8 mouse cellular contexts compared by ENCODE assay signal in the genomic region with DNA sequence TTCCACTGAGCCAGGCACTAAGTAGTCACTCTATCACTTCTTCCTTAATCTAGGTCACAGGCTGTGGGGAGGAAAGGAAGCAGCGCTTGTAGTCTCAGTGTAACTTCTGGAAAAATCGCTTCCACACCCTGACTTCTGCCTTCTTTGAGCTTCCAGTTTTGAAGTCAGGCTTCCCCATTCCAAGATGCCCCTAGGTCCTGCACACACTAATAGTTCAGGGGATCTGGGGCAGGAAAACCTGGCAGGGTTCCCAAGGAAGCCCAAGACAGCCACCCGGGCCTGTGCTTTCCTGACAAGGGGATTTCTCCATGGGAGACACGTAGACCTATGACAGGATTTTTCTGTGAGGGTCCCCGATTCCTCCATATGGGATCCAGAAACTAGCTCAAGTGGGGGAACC. TPM values are rescaled to one million over a fixed set of nuclear protein-coding genes. Genes with fewer than 3 reads are reported as not detected.
A peak's percentile ranks its signal among the peaks of the same experiment; 100 is the strongest.
DNase-seq lines count a peak whose midpoint lies in the region; ATAC-seq and TF ChIP-seq lines count a peak whose summit lies in the region.

No protein-coding gene starts in this region.

- ATAC-seq in heart, embryonic 12.5 days (ENCODE audit: insufficient number of reproducible peaks, low FRiP score), result no peak
- no peak for ATAC-seq in midbrain, embryonic 12.5 days (ENCODE audit: low FRiP score, low read depth)
- no peak for ATAC-seq in monocyte, adult 5-6 weeks (replicated peaks; ENCODE audit: insufficient number of reproducible peaks, low FRiP score, low TSS enrichment, poor library complexity, severe bottlenecking)

- H3K4me2 ChIP-seq in heart, embryonic 12.5 days, result peak overlapping the region; percentile 97
- H3K4me2 ChIP-seq in midbrain, embryonic 12.5 days (replicated peaks), result peak overlapping the region; percentile 99

- WGBS in bone marrow, adult 2 months, result 3% methylated on average over 5 of the region's 5 CpGs
- WGBS in heart, embryonic 12.5 days, result 12% methylated on average over 5 of the region's 5 CpGs
- WGBS in midbrain, embryonic 12.5 days, result 33% methylated on average over 5 of the region's 5 CpGs

- no peak for DNase-seq in gastrocnemius, adult 2 months
- no peak for DNase-seq in gastrocnemius, adult 8-10 months (ENCODE audit: low spot score in 2 of 2)
- peak; percentile 50 for DNase-seq in kidney, postnatal 14 days
- no peak for DNase-seq in frontal cortex, postnatal 10 days (ENCODE audit: low spot score in 2 of 2)

- peaks cover 16% of the 10 kb centered on the region; the same call in 1 of the 2 replicates for H3K36me3 ChIP-seq in heart, embryonic 12.5 days
- H3K36me3 ChIP-seq in midbrain, embryonic 12.5 days, result peaks cover 6% of the 10 kb centered on the region; the same call in 1 of the 2 replicates

- no peaks in the 10 kb centered on the region for H3K9me3 ChIP-seq in heart, embryonic 12.5 days (replicated peaks)
- H3K9me3 ChIP-seq in midbrain, embryonic 12.5 days, result no peaks in the 10 kb centered on the region

- intact Hi-C loops in gastrocnemius, adult 2 months (cut with DNase I), result no loop called here

- H3K27me3 ChIP-seq in heart, embryonic 12.5 days (replicated peaks), result no peaks in the 10 kb centered on the region
- H3K27me3 ChIP-seq in midbrain, embryonic 12.5 days, result no peaks in the 10 kb centered on the region

- peaks cover 10% of the 10 kb centered on the region; the same call in 1 of the 2 replicates for H3K4me1 ChIP-seq in bone marrow, adult 2 months (ENCODE audit: control insufficient read depth, insufficient read depth, low read length)
- peaks cover 48% of the 10 kb centered on the region for H3K4me1 ChIP-seq in heart, embryonic 12.5 days (replicated peaks)
- H3K4me1 ChIP-seq in midbrain, embryonic 12.5 days, result peaks cover 25% of the 10 kb centered on the region

- peak overlapping the region; percentile 96 for H3K27ac ChIP-seq in gastrocnemius, adult 2 months
- peak overlapping the region; percentile 46 for H3K27ac ChIP-seq in bone marrow, adult 2 months (ENCODE audit: control insufficient read depth, insufficient read depth, low read depth, low read length, poor library complexity)
- H3K27ac ChIP-seq in heart, embryonic 12.5 days (ENCODE audit: poor library complexity, severe bottlenecking), result peak overlapping the region; percentile 72
- H3K27ac ChIP-seq in midbrain, embryonic 12.5 days (replicated peaks), result no peak overlapping the region

- peak overlapping the region; percentile 91 for H3K9ac ChIP-seq in heart, embryonic 12.5 days
- H3K9ac ChIP-seq in midbrain, embryonic 12.5 days (replicated peaks), result peak overlapping the region; percentile 99

- TF ChIP-seq CTCF in gastrocnemius, adult 2 months (IDR thresholded peaks at IDR 0.05), result no peak
- no peak for TF ChIP-seq CTCF in bone marrow, adult 2 months (IDR thresholded peaks at IDR 0.05; ENCODE audit: control insufficient read depth, insufficient read depth, low read length)

- peak overlapping the region; percentile 80 for H3K4me3 ChIP-seq in gastrocnemius, adult 2 months
- H3K4me3 ChIP-seq in bone marrow, adult 2 months (replicated peaks; ENCODE audit: control insufficient read depth, low read depth, low read length), result peak overlapping the region; percentile 85
- H3K4me3 ChIP-seq in heart, embryonic 12.5 days, result peak overlapping the region; percentile 94
- peak overlapping the region; percentile 97 for H3K4me3 ChIP-seq in midbrain, embryonic 12.5 days

- no peak for TF ChIP-seq POLR2A in bone marrow, adult 2 months (IDR thresholded peaks at IDR 0.05; ENCODE audit: borderline replicate concordance, control insufficient read depth, low read depth, low read length)

RNA-seq across cellular contexts. Expression of a gene that starts 0.9 kb away (rescaled TPM):
- 10 to 100 TPM; 27.0 to 33.5 TPM for total RNA-seq in gastrocnemius, adult 2 months (2021)
- 10 to 100 TPM; 24.1 to 29.3 (median 27.8) TPM for total RNA-seq in gastrocnemius, adult 8-10 months (2022)
- polyA plus RNA-seq in bone marrow, adult 2 months (2011; ENCODE audit: insufficient read depth, insufficient read length, low replicate concordance, missing spikeins), result 35.9 and 68.0 TPM in 2 replicates
- polyA plus RNA-seq in heart, embryonic 12.5 days (2016; fragmentation: Nextera tagmentation; extraction: Ambion mirVana), result 56.5 and 58.9 TPM in 2 replicates
- 94.0 and 99.1 TPM in 2 replicates for polyA plus RNA-seq in midbrain, embryonic 12.5 days (2016; fragmentation: Nextera tagmentation; extraction: Ambion mirVana)
- 65.5 to 110 TPM (median 103 TPM) in 3 replicates for total RNA-seq in monocyte, adult 5-6 weeks (2017)

RNA-seq across cellular contexts. Expression of a gene that starts 13.9 kb away (rescaled TPM):
- total RNA-seq in gastrocnemius, adult 2 months (2021), result 10 to 100 TPM; 19.9 to 23.1 TPM
- 10 to 100 TPM; 12.4 to 13.8 (median 13.5) TPM for total RNA-seq in gastrocnemius, adult 8-10 months (2022)
- 30.8 and 55.1 TPM in 2 replicates for polyA plus RNA-seq in bone marrow, adult 2 months (2011; ENCODE audit: insufficient read depth, insufficient read length, low replicate concordance, missing spikeins)
- 25.7 and 30.9 TPM in 2 replicates for polyA plus RNA-seq in heart, embryonic 12.5 days (2016; fragmentation: Nextera tagmentation; extraction: Ambion mirVana)
- 26.9 and 30.8 TPM in 2 replicates for polyA plus RNA-seq in midbrain, embryonic 12.5 days (2016; fragmentation: Nextera tagmentation; extraction: Ambion mirVana)
- total RNA-seq in monocyte, adult 5-6 weeks (2017), result 5.2 to 17.7 TPM (median 6.3 TPM) in 3 replicates

RNA-seq across cellular contexts. Expression of a gene that starts 39.2 kb away (rescaled TPM):
- 1 to 10 TPM; 2.6 to 3.0 TPM for total RNA-seq in gastrocnemius, adult 2 months (2021)
- total RNA-seq in gastrocnemius, adult 8-10 months (2022), result 1 to 10 TPM; 1.0 to 3.1 (median 2.7) TPM
- polyA plus RNA-seq in bone marrow, adult 2 months (2011; ENCODE audit: insufficient read depth, insufficient read length, low replicate concordance, missing spikeins), result 22.9 and 33.3 TPM in 2 replicates
- 13.2 and 18.4 TPM in 2 replicates for polyA plus RNA-seq in heart, embryonic 12.5 days (2016; fragmentation: Nextera tagmentation; extraction: Ambion mirVana)
- 24.9 and 29.9 TPM in 2 replicates for polyA plus RNA-seq in midbrain, embryonic 12.5 days (2016; fragmentation: Nextera tagmentation; extraction: Ambion mirVana)
- total RNA-seq in monocyte, adult 5-6 weeks (2017), result 10.6 to 17.9 TPM (median 17.1 TPM) in 3 replicates

RNA-seq across cellular contexts. Expression of a gene that starts 39.4 kb away (rescaled TPM):
- total RNA-seq in gastrocnemius, adult 2 months (2021), result 1 to 10 TPM; 4.9 to 5.5 TPM
- 1 to 10 TPM; 2.6 to 3.6 (median 3.4) TPM for total RNA-seq in gastrocnemius, adult 8-10 months (2022)
- polyA plus RNA-seq in bone marrow, adult 2 months (2011; ENCODE audit: insufficient read depth, insufficient read length, low replicate concordance, missing spikeins), result 16.3 and 45.8 TPM in 2 replicates
- 34.8 and 38.1 TPM in 2 replicates for polyA plus RNA-seq in heart, embryonic 12.5 days (2016; fragmentation: Nextera tagmentation; extraction: Ambion mirVana)
- polyA plus RNA-seq in midbrain, embryonic 12.5 days (2016; fragmentation: Nextera tagmentation; extraction: Ambion mirVana), result 60.4 and 67.0 TPM in 2 replicates
- total RNA-seq in monocyte, adult 5-6 weeks (2017), result 57.4 to 129 TPM (median 87.2 TPM) in 3 replicates

RNA-seq across cellular contexts. Expression of a gene that starts 56.9 kb away (rescaled TPM):
- total RNA-seq in gastrocnemius, adult 2 months (2021), result 10 to 100 TPM; 28.9 to 29.1 TPM
- total RNA-seq in gastrocnemius, adult 8-10 months (2022), result 10 to 100 TPM; 26.0 to 33.2 (median 29.9) TPM
- 26.5 and 34.5 TPM in 2 replicates for polyA plus RNA-seq in bone marrow, adult 2 months (2011; ENCODE audit: insufficient read depth, insufficient read length, low replicate concordance, missing spikeins)
- polyA plus RNA-seq in heart, embryonic 12.5 days (2016; fragmentation: Nextera tagmentation; extraction: Ambion mirVana), result 51.2 and 58.3 TPM in 2 replicates
- 68.5 and 70.8 TPM in 2 replicates for polyA plus RNA-seq in midbrain, embryonic 12.5 days (2016; fragmentation: Nextera tagmentation; extraction: Ambion mirVana)
- total RNA-seq in monocyte, adult 5-6 weeks (2017), result 9.4 to 23.3 TPM (median 10.7 TPM) in 3 replicates
